Mouse (Mus musculus) gastrocnemius, postnatal 36 days (tissue): ENCODE measurements at regions not wholly inside any gene's neighbourhood (a gene's known extent, or its start where the extent isn't known, plus 50 kb on each side); places are given as distances from the start of the nearest gene placed in this dataset.

Source experiments
- DNase-seq, 2 experiments: peaks; one replicate each; pipeline ENCODE4 v3.0.0; 2022
- intact Hi-C: fragments of 180-260 bp; cut with DNase I; formaldehyde crosslinking; loops from one replicate; pipeline ENCODE4 v1.15.1; 2025

- DNase-seq: no peak
- intact Hi-C loops: no loop called here
These were observed 239.3 kb downstream of the Uaca start for GRCm38 (mm10) chr9:61033593-61033992.

DNA sequence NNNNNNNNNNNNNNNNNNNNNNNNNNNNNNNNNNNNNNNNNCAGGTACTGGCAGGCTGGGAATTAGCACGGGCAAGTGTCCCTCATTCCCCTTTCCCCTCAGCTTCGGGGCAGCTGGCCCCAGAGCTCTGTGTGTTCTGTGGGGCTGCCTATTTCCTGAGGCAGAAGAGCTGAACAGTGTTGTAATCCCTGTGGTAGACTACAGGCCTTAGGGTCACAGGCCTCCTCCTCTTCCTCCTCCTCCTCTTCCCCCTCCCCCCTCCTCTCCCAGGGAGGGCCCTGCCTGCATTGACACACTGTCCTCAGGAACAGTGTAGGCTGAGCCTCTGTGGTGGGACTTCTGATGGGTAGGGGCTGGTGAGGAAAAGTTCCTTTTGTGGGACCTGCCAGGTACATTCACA is 247.7 kb downstream of the Uaca start:
- no peak for DNase-seq
- intact Hi-C loops: loop anchor here (10.0 kb wide), 1 partner anchor 853 kb away; no protein-coding TSS in a partner anchor

- no peak for DNase-seq
These were observed 250.6 kb downstream of the Uaca start for GRCm38 (mm10) chr9:61044983-61045382.

DNA sequence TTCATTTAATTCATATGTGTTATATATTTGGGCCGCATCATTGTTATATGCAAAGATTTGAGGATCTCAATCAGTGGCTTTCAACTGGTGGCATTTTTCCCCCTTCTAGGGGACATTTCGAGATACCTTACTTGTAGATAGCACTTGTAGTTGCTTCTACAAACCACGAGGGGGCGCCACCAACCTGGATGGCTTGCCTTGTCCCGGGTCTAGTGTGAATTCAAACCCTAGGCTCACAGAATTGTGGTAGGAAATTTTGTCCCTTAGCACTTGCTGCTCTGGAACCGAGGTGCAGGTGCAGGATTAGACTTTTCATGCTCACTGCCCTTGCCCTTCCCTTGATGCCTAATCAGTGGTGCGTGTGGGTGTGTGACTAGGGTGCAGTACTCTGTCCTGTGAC is 252.2 kb downstream of the Uaca start:
- peak; percentile 60 to 69 for DNase-seq
- intact Hi-C loops: loop anchor here (2.0 to 10.0 kb wide), 2 partner anchors 784 to 848 kb away; no protein-coding TSS in a partner anchor

More at GRCm38 (mm10) chr9:61044983-61045382, 250.6 kb downstream of the Uaca start:
- intact Hi-C loops: loop anchor here (2.0 to 10.0 kb wide), 2 partner anchors 654 to 850 kb away; no protein-coding TSS in a partner anchor

DNA sequence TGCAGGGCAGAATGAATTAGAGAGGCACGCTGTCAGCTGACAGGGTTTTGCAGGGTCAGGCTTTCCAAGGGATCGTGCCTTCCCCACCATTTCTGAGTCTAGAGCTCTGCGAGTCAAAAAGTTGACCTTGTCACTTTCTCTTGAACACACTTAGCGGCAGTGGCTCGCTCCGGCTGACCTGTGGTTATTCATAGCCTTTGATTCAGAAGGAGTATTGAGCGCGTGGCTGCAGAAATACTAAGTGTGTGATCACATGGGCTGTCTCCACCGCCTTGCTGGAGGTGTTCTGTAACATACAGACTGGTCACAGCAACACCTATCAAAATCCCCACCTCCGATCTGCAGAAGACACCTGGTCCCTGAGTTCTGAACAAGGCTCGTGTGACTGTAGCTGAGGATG is 252.9 kb downstream of the Uaca start:
- no peak for DNase-seq
- intact Hi-C loops: loop anchor here (2.0 to 10.0 kb wide), 2 partner anchors 784 to 848 kb away; no protein-coding TSS in a partner anchor

DNA sequence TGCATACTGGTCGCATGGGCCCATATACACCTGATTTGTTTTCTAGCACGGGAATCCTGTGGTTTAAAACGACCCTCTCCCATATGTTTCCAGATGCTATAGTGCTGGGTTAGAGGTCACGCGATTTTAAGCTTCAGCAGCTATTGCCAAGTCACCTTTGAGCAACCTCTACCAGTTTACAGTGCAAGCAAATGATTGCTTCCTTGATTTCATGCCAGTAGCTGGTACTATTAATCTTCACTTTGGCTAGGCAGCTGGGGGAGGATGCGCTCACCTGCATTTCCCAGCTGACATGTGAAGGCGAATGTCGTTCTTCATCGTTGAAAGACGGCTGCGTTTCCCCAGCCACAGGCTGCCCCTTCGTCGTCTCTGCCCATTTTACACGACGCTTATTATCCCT is 254.2 kb downstream of the Uaca start:
- intact Hi-C loops: loop anchor here (10.0 kb wide), 1 partner anchor 846 kb away; no protein-coding TSS in a partner anchor
- no peak for DNase-seq

DNA sequence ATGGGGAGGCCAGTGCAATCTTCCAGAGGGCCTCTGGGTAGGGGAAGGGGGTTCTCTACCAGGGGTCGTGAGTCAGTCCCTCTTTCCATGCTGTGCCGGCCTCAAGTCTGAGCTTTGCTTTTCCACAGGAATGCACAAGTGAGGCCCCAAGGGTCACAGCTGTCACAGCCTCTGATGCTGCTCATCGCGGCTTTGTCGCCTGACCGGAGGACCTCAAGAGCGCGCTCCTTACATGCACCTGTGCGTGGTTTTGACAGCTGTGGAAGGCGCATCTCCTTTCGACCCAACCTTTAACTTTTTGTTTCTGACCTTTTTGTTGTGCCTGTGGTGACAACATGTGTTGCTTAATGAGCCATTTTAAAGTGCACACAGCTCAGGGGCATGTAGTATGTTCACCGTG is 258.3 kb downstream of the Uaca start:
- DNase-seq: no peak
- intact Hi-C loops: no loop called here

- peak; percentile 32 to 42 for DNase-seq
- intact Hi-C loops: no loop called here
These were observed 260.1 kb downstream of the Uaca start for GRCm38 (mm10) chr9:61054427-61054826.

DNA sequence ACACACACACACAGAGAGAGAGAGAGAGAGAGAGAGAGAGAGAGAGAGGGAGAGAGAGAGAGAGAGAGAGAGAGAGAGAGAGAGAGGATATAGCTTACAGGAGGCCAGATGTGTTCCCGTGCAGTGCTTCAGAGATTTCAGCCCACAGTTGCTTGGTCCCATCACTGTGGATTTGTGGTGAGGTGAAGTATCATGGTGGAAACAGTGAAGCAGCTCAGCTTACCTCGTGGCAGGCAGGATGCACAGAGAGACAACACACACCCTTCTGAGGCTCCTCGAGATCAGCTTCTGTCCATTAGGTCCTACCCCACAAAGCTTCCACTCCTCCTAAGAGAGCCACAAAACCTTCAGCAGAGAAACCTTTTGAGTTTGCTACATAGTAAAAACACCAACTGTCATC is 261.1 kb downstream of the Uaca start:
- no peak for DNase-seq

DNA sequence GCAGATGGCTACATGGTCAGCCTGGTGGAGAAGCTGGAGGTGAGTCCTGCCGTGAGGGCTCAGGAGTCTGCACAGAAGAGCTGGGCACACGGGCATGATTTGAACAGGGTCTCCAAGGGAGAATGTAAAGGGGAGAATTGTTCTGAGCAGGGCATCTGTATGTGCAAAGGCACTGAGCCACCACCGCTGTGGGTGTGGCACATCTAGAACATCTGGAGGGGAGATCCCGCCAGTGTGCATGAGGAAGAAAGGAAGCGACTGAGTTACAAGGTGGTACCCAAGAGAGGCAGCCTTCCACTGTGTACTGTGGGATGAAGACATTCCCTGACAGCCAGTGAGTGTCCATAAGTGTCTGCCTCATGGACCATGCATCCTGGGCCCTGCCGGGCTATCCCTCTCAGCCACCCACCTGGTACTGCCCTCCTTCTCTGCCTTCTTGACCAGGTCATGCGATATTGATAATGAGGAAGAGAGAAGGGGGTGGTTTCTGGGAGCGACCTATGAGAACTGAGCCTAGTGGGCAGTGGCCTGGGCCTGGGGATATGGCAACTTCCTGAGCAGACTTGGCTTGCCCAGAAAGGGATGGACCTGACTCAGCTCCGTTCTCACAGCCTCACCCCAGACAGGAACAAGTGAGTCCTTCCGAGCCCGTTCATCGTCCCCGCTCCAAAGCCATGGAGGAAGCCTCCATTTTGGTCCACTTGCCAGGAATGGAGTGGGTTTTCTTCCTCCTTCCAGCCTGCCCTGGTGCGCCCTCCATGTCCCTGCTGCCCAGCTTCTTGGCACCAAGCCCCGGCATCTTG is 261.8 kb downstream of the Uaca start:
- intact Hi-C loops: no loop called here
- DNase-seq: no peak

More for the DNA sequence above, 261.1 kb downstream of the Uaca start:
- intact Hi-C loops: no loop called here

GRCm38 (mm10) chr9:61056731-61057270 is 262.5 kb downstream of the Uaca start:
- DNase-seq: no peak
- intact Hi-C loops: no loop called here

- DNase-seq: no peak
- intact Hi-C loops: no loop called here
These were observed 264.9 kb downstream of the Uaca start for GRCm38 (mm10) chr9:61059225-61059624.

DNA sequence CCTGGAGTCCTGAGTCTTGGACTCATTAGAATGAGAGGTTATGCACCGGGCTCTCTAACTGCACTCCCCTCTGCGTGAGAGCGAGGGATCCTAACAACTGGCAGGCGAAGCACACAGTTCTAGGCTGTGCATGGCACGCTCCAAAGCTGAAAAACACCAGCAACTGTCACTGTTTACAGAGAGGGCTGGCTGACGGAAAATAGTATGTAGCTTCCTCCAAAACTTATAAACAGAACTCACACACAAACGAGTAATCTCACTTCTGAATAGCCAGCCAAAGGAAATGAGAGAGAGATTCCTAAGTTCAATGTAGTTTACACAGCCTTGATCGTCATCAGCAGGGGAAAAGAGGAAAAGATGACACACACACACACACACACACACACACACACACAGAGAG is 266.6 kb downstream of the Uaca start:
- DNase-seq: no peak
- intact Hi-C loops: no loop called here

- intact Hi-C loops: no loop called here
- DNase-seq: no peak
These were observed 270.5 kb downstream of the Uaca start for GRCm38 (mm10) chr9:61064714-61065305.

DNA sequence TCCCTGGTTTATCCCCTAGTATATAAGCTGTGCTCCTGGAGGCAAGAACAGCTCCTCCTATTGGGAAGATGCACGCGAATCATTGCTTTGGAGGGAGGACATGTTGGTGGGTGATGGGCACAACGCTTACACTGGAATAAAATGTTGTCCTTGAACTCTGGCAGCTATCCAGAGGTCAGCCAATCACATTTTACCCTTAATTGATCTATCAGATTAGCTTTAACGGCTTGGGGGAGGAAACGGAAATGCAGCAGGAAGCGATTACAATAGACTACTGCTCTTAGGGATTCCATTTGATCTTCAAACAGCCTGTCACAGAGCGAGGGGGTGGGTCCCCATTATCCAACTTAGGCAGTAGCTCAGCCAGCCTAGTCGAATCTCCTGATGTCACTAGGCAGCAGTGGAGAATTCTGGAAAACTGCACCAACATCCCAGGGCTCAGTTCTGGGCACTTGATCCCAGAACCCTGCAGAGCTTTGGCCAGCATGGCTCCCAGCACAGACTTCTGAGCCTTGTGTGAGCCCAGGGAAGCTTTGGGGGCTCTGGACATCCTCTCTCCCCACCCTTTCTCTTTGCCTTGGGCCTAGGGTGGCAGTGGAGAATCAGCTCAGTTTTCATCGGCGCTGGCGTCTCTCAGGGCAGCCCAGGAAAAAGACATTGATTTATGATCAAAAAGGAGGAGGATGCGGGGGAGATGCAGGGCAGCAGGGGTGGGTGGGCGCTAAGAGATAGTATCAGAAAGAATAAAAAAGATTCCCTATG is 275.4 kb downstream of the Uaca start:
- intact Hi-C loops: no loop called here
- no peak for DNase-seq

DNA sequence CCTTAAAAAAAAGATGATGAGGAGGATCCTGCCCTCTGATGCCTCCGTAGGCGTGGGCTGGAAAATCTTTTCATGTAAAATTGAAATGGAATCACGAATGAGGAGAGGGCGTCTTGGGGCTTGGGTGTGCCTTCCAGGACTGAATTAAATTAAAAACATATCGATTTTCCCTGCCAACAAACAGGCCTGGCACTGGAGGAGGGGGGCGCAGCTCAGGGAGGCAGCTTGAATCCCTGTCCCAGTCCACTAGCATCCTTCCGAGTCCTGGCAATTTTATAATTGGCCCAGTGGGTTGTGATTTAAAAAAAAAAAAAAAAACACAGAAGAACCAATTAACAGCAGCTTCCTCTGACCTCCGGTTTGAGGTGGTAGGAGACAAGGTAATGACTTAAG is 276.0 kb downstream of the Uaca start:
- no peak for DNase-seq
- intact Hi-C loops: no loop called here

DNA sequence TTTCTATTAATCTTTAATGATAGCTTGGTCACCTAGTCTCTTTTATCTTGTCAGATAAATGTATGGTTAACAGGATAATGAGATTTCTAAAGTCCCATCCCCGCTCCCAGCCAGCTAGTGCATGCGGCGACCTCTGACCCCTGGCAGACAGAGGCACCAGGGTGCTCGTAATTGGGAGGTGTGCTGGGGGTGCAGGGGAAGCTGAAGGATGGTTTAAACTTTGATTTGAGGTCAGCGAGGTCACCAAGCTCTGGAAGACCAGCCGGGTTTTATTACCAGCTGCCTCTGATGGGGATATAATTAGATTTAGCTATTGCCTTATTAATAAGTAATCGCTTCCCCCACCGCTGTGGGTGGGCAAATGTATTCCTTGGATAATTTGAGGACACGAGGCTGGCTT is 276.5 kb downstream of the Uaca start:
- DNase-seq: no peak
- intact Hi-C loops: no loop called here

- DNase-seq: no peak
- intact Hi-C loops: no loop called here
These were observed 279.1 kb downstream of the Uaca start for GRCm38 (mm10) chr9:61073482-61073881.

- DNase-seq: no peak
- intact Hi-C loops: no loop called here
These were observed 280.7 kb downstream of the Uaca start for GRCm38 (mm10) chr9:61075071-61075470.

DNA sequence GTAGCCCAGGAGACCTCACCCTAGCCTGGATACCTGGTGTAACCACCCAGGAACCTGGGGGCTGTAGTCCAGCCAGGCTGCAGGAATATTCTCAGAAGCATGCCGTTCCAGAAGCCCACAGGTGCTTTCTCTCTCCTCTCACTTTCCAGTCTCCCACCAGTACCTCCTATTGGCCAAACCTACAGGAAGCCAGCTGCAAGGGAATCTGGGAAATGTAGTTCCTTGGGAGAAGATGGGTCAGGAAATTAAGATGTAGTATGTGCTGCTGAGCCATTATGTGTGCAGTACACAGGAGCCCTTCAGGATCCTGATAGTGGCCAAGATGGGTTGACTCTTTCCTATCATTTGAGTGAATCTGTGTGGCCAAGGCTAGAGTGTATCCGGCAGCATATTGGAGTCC is 282.8 kb downstream of the Uaca start:
- no peak for DNase-seq

DNA sequence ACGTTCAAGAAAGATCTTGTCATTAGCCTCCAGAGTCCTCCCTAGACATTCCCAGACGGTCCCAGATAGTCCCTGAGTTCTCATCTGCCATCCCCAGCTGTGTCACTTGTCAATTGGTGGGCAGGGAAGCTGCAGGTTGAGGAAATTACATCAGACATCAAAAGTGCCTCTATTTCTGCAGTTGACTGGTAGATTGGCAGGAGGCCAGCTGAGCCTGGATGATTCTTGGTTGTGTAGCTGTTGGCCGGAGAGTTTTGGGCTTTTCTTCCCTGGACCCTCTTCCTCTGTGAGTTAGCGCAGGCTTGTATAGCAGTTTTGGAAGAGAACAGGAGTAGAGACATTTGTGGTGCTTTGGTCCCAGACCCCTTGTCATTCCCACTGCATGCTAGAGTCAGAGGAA is 283.5 kb downstream of the Uaca start:
- DNase-seq: no peak
- intact Hi-C loops: no loop called here

More for the DNA sequence above, 282.8 kb downstream of the Uaca start:
- intact Hi-C loops: no loop called here
